Mouse (Mus musculus): ENCODE data around the gene Pgf.

DNA sequence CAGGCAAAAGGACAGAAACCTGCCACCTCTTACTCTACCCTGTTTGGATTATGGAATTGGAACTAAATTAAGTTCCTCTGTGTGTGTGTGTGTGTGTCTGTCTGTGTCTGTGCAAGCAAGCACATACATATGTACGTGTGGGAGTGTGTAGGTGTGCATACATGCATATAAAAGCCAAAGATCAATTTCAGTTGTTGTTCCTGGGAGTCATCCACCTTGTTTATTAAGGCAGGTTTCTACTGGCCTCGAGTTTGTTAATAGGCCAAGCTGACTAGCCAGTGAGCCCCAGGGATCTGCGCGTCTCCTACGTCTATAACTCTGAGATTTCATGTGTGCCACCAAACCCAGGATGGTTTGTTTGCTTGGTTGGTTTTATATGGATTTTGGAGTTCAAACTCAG, 52.8 kb downstream of the Pgf start:
- TF ChIP-seq CTCF (IDR thresholded peaks at IDR 0.05; ENCODE audit: low read depth, low read length): no peak
- TF ChIP-seq POLR2A (IDR thresholded peaks at IDR 0.05; ENCODE audit: insufficient read depth, low read length): no peak

Measured in ES-Bruce4 (cell line).